Mouse (Mus musculus) spleen, adult 12 weeks (tissue): ENCODE data around the gene Fut8.
A peak's percentile ranks its signal among the peaks of the same experiment; 100 is the strongest.

Source experiments
- DNase-seq: peaks from one replicate; pipeline ENCODE4 v3.0.0; 2022; ENCODE audit warnings: low spot score

Fut8 gene

GRCm38 (mm10) chr12:77237950-77238530 lies at the start of gene Fut8:
Gene Fut8, plus strand, starts transcription at chr12:77238125.
- DNase-seq, result peak; percentile 78

- no peak for DNase-seq
These were observed 48.8 kb upstream of the Fut8 start for GRCm38 (mm10) chr12:77189161-77189560.

- no peak for DNase-seq
These were observed 47.9 kb upstream of the Fut8 start for GRCm38 (mm10) chr12:77189933-77190446.

- DNase-seq, result no peak
These were observed 46.2 kb upstream of the Fut8 start for GRCm38 (mm10) chr12:77191478-77192271.

GRCm38 (mm10) chr12:77192714-77193113 lies 45.2 kb upstream of the Fut8 start:
- DNase-seq, result no peak

- no peak for DNase-seq
These were observed 44.7 kb upstream of the Fut8 start for GRCm38 (mm10) chr12:77193225-77193716.

- no peak for DNase-seq
These were observed 42.9 kb upstream of the Fut8 start for GRCm38 (mm10) chr12:77195044-77195443.

GRCm38 (mm10) chr12:77196529-77197095 lies 41.3 kb upstream of the Fut8 start:
- no peak for DNase-seq

- DNase-seq, result no peak
These were observed 40.8 kb upstream of the Fut8 start for GRCm38 (mm10) chr12:77197121-77197599.

- DNase-seq, result no peak
These were observed 39.7 kb upstream of the Fut8 start for GRCm38 (mm10) chr12:77198253-77198652.

GRCm38 (mm10) chr12:77201461-77202143 lies 36.3 kb upstream of the Fut8 start:
- DNase-seq, result no peak

GRCm38 (mm10) chr12:77203136-77203535 lies 34.8 kb upstream of the Fut8 start:
- DNase-seq, result no peak

GRCm38 (mm10) chr12:77206852-77207251 lies 31.1 kb upstream of the Fut8 start:
- no peak for DNase-seq

- no peak for DNase-seq
These were observed 29.9 kb upstream of the Fut8 start for GRCm38 (mm10) chr12:77208056-77208455.

- DNase-seq, result no peak
These were observed 29.2 kb upstream of the Fut8 start for GRCm38 (mm10) chr12:77208576-77209180.

- no peak for DNase-seq
These were observed 26.2 kb upstream of the Fut8 start for GRCm38 (mm10) chr12:77211695-77212208.

GRCm38 (mm10) chr12:77213896-77214564 lies 23.9 kb upstream of the Fut8 start:
- no peak for DNase-seq

- no peak for DNase-seq
These were observed 23.4 kb upstream of the Fut8 start for GRCm38 (mm10) chr12:77214565-77214909.

GRCm38 (mm10) chr12:77216511-77217192 lies 21.3 kb upstream of the Fut8 start:
- no peak for DNase-seq

GRCm38 (mm10) chr12:77220616-77221015 lies 17.3 kb upstream of the Fut8 start:
- DNase-seq, result no peak
